ENCODE assay signal across 8 mouse cellular contexts in the genomic region with DNA sequence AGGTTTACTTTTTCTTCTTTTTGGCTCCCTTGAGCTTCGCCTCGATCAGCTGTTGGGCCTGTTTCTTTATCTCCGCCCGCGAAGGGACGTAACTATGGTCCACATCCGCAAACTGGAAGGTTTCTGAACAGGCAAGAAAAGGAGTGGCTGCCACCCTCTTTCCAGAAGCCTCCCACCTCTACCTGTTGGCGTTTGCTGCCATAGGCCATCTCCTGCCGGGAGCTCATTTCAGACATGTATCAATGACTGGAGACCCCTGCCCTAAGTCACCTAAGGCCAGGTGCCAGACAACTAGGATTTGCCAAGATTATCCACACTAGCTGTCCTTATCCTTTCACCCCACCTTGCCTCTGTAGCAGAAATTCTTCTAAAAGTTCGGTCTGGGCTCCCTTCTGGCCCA. TPM values are rescaled to one million over a fixed set of nuclear protein-coding genes. Genes with fewer than 3 reads are reported as not detected.
DNase-seq lines count a peak whose midpoint lies in the region; ATAC-seq and TF ChIP-seq lines count a peak whose summit lies in the region.

No protein-coding gene starts in this region.

- 50% methylated on average over 10 of the region's 10 CpGs for WGBS in lung, adult 2 months
- 69% methylated on average over 10 of the region's 10 CpGs for WGBS in forebrain, embryonic 10.5 days
- 58% methylated on average over 10 of the region's 10 CpGs for WGBS in limb, embryonic 14.5 days
- WGBS in small intestine, adult 2 months = 30% methylated on average over 10 of the region's 10 CpGs

- ATAC-seq in limb, embryonic 14.5 days (ENCODE audit: low FRiP score, low read depth) = peak; percentile 8; the same call in 1 of the 2 replicates

- peaks cover 18% of the 10 kb centered on the region for H3K36me3 ChIP-seq in forebrain, embryonic 10.5 days (replicated peaks)
- 0 out of 2 replicates have a peak, but pooled peaks cover 5% of the 10 kb centered on the region for H3K36me3 ChIP-seq in limb, embryonic 14.5 days (ENCODE audit: control insufficient read depth, insufficient read depth, low read length)
- no peaks in the 10 kb centered on the region for H3K36me3 ChIP-seq in small intestine, adult 2 months (ENCODE audit: control insufficient read depth, insufficient read depth, low read length)

- peak overlapping the region; percentile 65 for H3K4me2 ChIP-seq in limb, embryonic 14.5 days (replicated peaks; ENCODE audit: low read depth, low read length, severe bottlenecking)

- no peak for TF ChIP-seq POLR2A in lung, adult 2 months (IDR thresholded peaks at IDR 0.05; ENCODE audit: borderline replicate concordance, extremely low read depth, low read depth, low read length)
- no peak for TF ChIP-seq POLR2A in limb, embryonic 14.5 days (IDR thresholded peaks at IDR 0.05; ENCODE audit: borderline replicate concordance, extremely low read depth, insufficient read depth, insufficient read length)
- no peak for TF ChIP-seq POLR2A in small intestine, adult 2 months (IDR thresholded peaks at IDR 0.05; ENCODE audit: low read depth, low read length)

- peak overlapping the region; percentile 93 for H3K4me3 ChIP-seq in lung, adult 2 months (replicated peaks; ENCODE audit: extremely low read depth, low read depth, low read length)
- peak overlapping the region; percentile 99 for H3K4me3 ChIP-seq in forebrain, embryonic 10.5 days
- H3K4me3 ChIP-seq in limb, embryonic 14.5 days (replicated peaks; ENCODE audit: low read length) = peak overlapping the region; percentile 100
- peak overlapping the region; percentile 99 for H3K4me3 ChIP-seq in small intestine, adult 2 months (ENCODE audit: low read depth, low read length)

- no peak for TF ChIP-seq CTCF in lung, adult 2 months (IDR thresholded peaks at IDR 0.05; ENCODE audit: insufficient read depth, low read length)
- no peak for TF ChIP-seq CTCF in small intestine, adult 2 months (IDR thresholded peaks at IDR 0.05; ENCODE audit: extremely low read depth, insufficient read length, insufficient replicate concordance, low read depth, low read length)

- peak overlapping the region; percentile 97 for H3K9ac ChIP-seq in limb, embryonic 14.5 days (ENCODE audit: low read depth, low read length, severe bottlenecking)

- H3K4me1 ChIP-seq in lung, adult 2 months (ENCODE audit: control insufficient read depth, insufficient read depth, low read length) = peaks cover 4% of the 10 kb centered on the region
- peaks cover 24% of the 10 kb centered on the region for H3K4me1 ChIP-seq in forebrain, embryonic 10.5 days
- H3K4me1 ChIP-seq in limb, embryonic 14.5 days (ENCODE audit: control insufficient read depth, insufficient read depth, low read length) = peaks cover 15% of the 10 kb centered on the region
- H3K4me1 ChIP-seq in small intestine, adult 2 months (ENCODE audit: control insufficient read depth, insufficient read depth, insufficient read length, low read length) = peaks cover 7% of the 10 kb centered on the region; the same call in 1 of the 2 replicates

- DNase-seq in lung, adult 2 months = no peak
- no peak for DNase-seq in lung, adult 18-20 months
- DNase-seq in forebrain, embryonic 10.5 days (ENCODE audit: extremely low spot score, low spot score) = no peak
- no peak for DNase-seq in limb, embryonic 14.5 days (ENCODE audit: low spot score)
- DNase-seq in cerebellum, adult 9-10 months = no peak
- no peak for DNase-seq in kidney, postnatal 4 days
- no peak for DNase-seq in left cerebral cortex, adult 9 months (ENCODE audit: low spot score in 2 of 2)

- peak overlapping the region; percentile 98 for H3K27ac ChIP-seq in forebrain, embryonic 10.5 days
- H3K27ac ChIP-seq in limb, embryonic 14.5 days (replicated peaks; ENCODE audit: low read depth, low read length) = peak overlapping the region; percentile 95
- no peak overlapping the region for H3K27ac ChIP-seq in small intestine, adult 2 months (ENCODE audit: insufficient read depth, low read depth, low read length)

- peaks cover 46% of the 10 kb centered on the region for H3K27me3 ChIP-seq in forebrain, embryonic 10.5 days (ENCODE audit: poor library complexity, severe bottlenecking)
- no peaks in the 10 kb centered on the region for H3K27me3 ChIP-seq in limb, embryonic 14.5 days (ENCODE audit: control insufficient read depth, insufficient read depth, low read length)
- H3K27me3 ChIP-seq in small intestine, adult 2 months (ENCODE audit: control insufficient read depth, insufficient read depth, low read length) = no peaks in the 10 kb centered on the region

- H3K9me3 ChIP-seq in forebrain, embryonic 10.5 days = no peaks in the 10 kb centered on the region
- no peaks in the 10 kb centered on the region for H3K9me3 ChIP-seq in limb, embryonic 14.5 days (ENCODE audit: control insufficient read depth, low read length)

RNA-seq across cellular contexts. Expression of a gene that starts 0.3 kb away (rescaled TPM):
- 53.4 and 62.2 TPM in 2 replicates for polyA plus RNA-seq in lung, adult 2 months (2012; rRNA removed)
- polyA plus RNA-seq in forebrain, embryonic 10.5 days (2016; fragmentation: Nextera tagmentation; extraction: Ambion mirVana) = 78.3 and 80.8 TPM in 2 replicates
- 99.4 and 110 TPM in 2 replicates for polyA plus RNA-seq in limb, embryonic 14.5 days (2012; rRNA removed)
- polyA plus RNA-seq in limb, embryonic 14.5 days (2014; fragmentation: Nextera tagmentation; extraction: Ambion mirVana) = 74.8 and 80.7 TPM in 2 replicates
- polyA plus RNA-seq in small intestine, adult 2 months (2012; rRNA removed) = 35.3 and 47.6 TPM in 2 replicates

RNA-seq across cellular contexts. Expression of a gene that starts 8.8 kb away (rescaled TPM):
- not detected in 2 replicates for polyA plus RNA-seq in lung, adult 2 months (2012; rRNA removed)
- 0.09 TPM in 2 replicates for polyA plus RNA-seq in forebrain, embryonic 10.5 days (2016; fragmentation: Nextera tagmentation; extraction: Ambion mirVana)
- 0.03 TPM in 2 replicates for polyA plus RNA-seq in limb, embryonic 14.5 days (2012; rRNA removed)
- 0.19 and 0.28 TPM in 2 replicates for polyA plus RNA-seq in limb, embryonic 14.5 days (2014; fragmentation: Nextera tagmentation; extraction: Ambion mirVana)
- not detected in 2 replicates for polyA plus RNA-seq in small intestine, adult 2 months (2012; rRNA removed)

RNA-seq across cellular contexts. Expression of a gene that starts 13.1 kb away (rescaled TPM):
- polyA plus RNA-seq in lung, adult 2 months (2012; rRNA removed) = 15.0 and 17.0 TPM in 2 replicates
- 16.4 and 17.9 TPM in 2 replicates for polyA plus RNA-seq in forebrain, embryonic 10.5 days (2016; fragmentation: Nextera tagmentation; extraction: Ambion mirVana)
- polyA plus RNA-seq in limb, embryonic 14.5 days (2012; rRNA removed) = 25.6 and 26.8 TPM in 2 replicates
- polyA plus RNA-seq in limb, embryonic 14.5 days (2014; fragmentation: Nextera tagmentation; extraction: Ambion mirVana) = 30.3 and 31.9 TPM in 2 replicates
- 10.0 and 11.7 TPM in 2 replicates for polyA plus RNA-seq in small intestine, adult 2 months (2012; rRNA removed)

RNA-seq across cellular contexts. Expression of a gene that starts 19.2 kb away (rescaled TPM):
- polyA plus RNA-seq in lung, adult 2 months (2012; rRNA removed) = 3.5 and 8.2 TPM in 2 replicates
- polyA plus RNA-seq in forebrain, embryonic 10.5 days (2016; fragmentation: Nextera tagmentation; extraction: Ambion mirVana) = 0.30 and 0.37 TPM in 2 replicates
- 0.92 and 0.98 TPM in 2 replicates for polyA plus RNA-seq in limb, embryonic 14.5 days (2012; rRNA removed)
- polyA plus RNA-seq in limb, embryonic 14.5 days (2014; fragmentation: Nextera tagmentation; extraction: Ambion mirVana) = 2.0 TPM in 2 replicates
- polyA plus RNA-seq in small intestine, adult 2 months (2012; rRNA removed) = 0.65 and 1.4 TPM in 2 replicates

RNA-seq across cellular contexts. Expression of a gene that starts 27.1 kb away (rescaled TPM):
- polyA plus RNA-seq in lung, adult 2 months (2012; rRNA removed) = 0.31 and 0.34 TPM in 2 replicates
- polyA plus RNA-seq in forebrain, embryonic 10.5 days (2016; fragmentation: Nextera tagmentation; extraction: Ambion mirVana) = 0.02 TPM in 1 of 2 replicates, not detected in the other
- polyA plus RNA-seq in limb, embryonic 14.5 days (2012; rRNA removed) = 2.5 and 3.5 TPM in 2 replicates
- 0.18 and 0.19 TPM in 2 replicates for polyA plus RNA-seq in limb, embryonic 14.5 days (2014; fragmentation: Nextera tagmentation; extraction: Ambion mirVana)
- 1.7 and 2.2 TPM in 2 replicates for polyA plus RNA-seq in small intestine, adult 2 months (2012; rRNA removed)
